Mouse (Mus musculus) spleen, adult 18-20 months (tissue): ENCODE data around the gene Aacs.

Source experiments
- DNase-seq, 2 experiments: peaks; one replicate each; pipeline ENCODE4 v3.0.0; 2022; ENCODE audit warnings: mixed read lengths in 2 of 2

The Aacs gene

DNA sequence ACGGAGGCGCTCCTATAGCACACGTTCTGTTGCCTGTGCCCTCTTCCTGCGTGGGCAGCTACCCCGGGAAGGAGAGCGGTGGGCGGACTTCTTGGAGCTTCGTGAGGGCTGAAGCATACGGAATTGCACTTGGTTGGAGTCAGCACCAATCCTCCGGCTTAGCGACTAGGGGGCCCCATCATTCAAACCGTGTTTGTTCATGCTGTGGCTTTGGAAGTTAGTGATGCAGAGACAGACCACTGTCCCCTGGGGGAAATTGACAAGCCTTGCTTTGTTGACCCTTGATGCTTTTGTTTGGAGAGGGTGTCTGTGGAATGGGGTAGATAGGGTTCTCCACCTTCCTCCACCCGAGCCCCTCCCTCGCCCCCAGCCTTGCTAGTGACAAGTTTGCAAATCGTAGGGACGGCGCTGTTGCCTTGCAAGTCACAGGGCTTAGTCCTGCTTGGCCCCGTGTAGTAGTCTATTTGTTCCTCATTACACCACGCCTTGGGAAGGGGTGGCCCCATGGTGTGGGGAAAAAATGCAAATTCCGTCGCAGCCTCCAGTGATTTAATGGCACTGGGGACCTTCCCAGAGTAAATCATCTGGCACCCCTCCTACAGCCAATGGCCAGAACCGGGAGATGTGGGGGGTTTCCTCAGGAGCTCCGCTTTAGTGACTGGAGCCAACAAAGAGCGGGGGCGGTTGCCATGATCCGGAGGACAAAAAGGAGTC is 59.2 kb downstream of the Aacs start:
- no peak for DNase-seq

DNA sequence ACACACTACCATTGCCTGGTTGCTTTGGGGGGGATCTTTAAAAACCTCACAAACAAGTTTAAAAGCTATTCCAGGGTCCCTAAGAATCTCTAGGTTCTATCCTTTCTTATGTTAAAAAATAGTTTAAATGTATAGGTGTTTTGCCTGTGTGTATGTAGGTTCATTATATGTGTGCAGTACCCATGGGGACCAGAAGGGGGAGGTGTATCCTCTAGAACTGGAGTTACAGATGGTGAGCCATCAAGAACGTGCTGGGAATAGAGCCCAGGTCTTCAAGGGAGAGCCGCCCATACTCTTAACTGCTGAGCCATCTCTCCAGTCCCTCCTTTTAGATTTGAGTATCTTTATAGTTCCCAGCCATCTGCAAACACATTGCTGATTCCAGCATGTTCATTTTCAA is 69.5 kb downstream of the Aacs start:
- no peak for DNase-seq

DNA sequence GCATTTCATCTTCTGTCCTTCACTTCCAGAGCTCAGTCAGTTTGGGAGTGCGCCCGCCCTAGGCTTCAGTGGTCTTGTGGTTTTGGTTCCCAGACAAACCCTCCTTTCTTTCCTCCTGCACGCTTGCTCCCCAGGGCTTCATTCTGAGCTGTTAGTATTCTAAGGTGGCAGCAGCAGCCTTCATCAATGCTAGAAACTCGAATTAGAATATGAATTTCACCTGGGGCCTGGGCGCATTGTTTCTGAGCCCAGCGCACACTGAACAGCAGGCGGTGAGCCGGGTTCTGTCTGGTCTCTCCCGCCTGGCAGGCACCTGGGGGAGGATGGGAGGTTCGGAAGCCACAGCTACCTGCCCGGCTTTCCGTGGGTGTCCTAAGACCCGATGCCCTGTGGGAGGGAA is 70.7 kb downstream of the Aacs start:
- no peak for DNase-seq

DNA sequence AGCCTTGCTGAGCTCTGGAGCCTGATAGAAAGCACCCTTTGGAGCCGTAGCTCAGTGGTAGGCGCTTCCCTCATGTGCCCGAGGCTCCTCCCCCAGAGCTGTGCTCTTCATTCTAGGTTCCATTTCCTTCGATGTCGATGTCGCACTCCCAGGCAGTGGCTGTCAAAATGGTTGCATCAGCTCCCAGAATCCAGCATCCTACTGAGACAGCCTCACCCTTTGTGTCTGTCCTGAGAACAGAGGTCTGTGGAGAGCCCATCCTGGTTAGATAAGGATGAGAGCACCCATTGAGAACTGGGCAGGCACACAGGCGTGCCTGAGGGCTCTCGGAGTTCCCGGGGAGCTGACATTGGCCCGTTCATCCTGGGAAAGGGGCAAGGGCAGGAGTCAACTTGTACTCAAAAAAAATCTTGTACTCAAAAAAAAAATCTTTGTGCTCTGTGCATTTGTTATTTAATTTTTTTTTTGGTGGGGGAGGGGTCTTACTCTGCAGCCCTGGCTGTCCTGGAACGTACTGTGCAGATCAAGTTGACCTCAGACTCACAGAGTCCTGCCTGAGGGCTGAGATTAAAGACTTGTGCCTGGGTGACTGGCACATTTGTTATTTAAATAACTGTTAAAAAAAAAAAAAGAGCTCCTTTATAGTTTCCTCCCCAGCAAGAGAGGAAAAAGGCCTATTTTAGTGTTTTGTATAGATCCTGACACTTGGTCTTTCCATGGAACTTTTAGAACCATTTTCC is 74.3 kb downstream of the Aacs start:
- DNase-seq = no peak

DNA sequence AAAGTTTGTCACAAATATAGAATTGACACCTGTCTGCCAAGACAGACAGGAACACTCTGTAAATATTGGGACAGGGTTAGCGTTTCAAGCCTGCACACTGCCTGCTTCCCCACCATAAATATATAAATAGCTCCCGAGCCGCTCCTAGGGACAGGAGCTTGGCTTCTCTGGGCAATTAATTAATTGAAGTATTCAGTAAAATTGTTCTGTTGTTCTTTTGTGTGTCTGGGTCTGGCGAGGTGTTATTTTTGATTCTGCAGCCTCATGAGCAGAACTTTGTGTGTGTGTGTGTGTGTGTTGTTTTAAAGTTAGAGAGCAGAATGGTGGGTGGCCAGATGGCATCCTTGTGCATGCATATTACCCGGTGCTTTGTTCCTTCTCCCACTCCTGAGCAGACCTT is 80.1 kb downstream of the Aacs start:
- no peak for DNase-seq

DNA sequence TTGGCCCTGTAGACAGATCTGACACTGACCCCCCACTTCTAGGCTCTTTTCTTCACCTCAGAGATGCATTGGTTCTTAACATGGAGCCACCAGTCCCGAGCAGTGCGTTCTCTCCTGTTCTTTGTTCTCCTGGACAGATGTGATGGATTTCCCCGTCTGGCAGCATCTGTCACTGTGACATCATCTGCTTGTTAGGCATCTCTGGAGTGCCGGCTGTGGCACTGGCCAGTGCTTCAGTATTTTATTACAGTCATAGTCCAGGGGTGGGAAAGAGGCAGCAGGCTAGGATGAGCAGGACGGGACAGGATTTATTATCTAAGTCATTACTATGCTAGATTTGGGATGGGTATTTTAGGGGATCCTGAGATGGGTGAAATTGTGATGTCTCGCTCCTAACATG is 87.9 kb downstream of the Aacs start:
- DNase-seq = no peak

DNA sequence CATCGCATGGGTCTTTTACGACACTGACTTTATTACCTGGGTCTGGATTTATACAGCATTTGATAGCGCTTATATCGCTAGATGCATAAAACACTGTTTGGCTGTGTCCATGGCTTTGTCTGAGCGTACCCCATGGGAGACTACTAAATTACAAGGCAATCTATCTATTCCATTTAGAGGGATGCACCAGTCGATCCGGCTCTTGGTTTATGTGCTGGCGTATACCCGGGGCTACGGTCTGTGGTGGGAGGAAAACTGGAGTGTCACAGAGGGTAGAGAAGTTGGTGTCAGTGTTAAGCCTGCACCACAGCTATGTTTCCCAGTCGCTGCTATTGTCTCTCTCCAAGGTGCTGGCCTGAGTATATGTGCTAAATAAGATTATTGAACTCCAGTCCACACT is 90.1 kb downstream of the Aacs start:
- DNase-seq = no peak
